Mouse (Mus musculus) thymus, adult 2 months (tissue): ENCODE measurements around the gene Cxcr5.

ENCODE experiments used
- CTCF ChIP-seq: fragments of 200-500 bp; IDR thresholded peaks from 2 replicates; pipeline ENCODE4 v1.5.1; 2012; ENCODE audit warnings: mild to moderate bottlenecking, control low read depth, low read length, moderate library complexity, borderline replicate concordance; ENCODE audit not compliant: control insufficient read depth, poor library complexity, insufficient read depth; ENCODE audit errors: extremely low read depth
- POLR2A ChIP-seq: fragments of 200-500 bp; IDR thresholded peaks from 2 replicates; pipeline ENCODE4 v1.6.1; 2012; ENCODE audit warnings: mild to moderate bottlenecking, low read length, control low read depth, moderate library complexity; ENCODE audit not compliant: control insufficient read depth, poor library complexity, insufficient read depth; ENCODE audit errors: extremely low read depth

DNA sequence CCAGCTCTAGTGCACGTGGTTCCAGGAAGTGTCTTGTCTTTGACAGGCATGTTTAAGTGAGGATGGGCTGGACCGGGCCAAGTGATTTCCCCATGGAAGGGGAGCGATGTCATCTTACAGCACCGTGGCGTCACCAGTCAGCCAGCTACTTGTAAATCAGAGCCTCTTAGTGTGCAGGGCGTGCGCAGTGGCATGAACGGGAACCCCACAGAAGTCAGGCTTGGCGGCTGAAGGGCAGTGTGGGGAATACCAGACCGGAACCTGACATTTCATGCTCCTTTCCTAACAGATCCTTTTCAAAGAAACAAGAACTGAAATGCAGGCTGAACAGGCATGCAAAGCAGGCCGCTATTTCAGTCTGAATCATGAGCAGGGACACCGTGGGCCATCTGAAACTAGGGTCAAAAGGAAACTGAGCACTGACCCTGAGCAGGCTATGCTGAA is 9.3 kb upstream of the Cxcr5 start:
- TF ChIP-seq CTCF (no peak), POLR2A (no peak)
